Mouse (Mus musculus) lung, postnatal 0 days (tissue): ENCODE measurements around the gene Guk1.

Experiments
- CTCF ChIP-seq: IDR thresholded peaks from 2 replicates; pipeline ENCODE4 v1.5.1; 2016; ENCODE audit warnings: antibody characterized with exemption, mild to moderate bottlenecking
- EP300 ChIP-seq: IDR thresholded peaks from 2 replicates; pipeline ENCODE4 v1.6.1; 2016; ENCODE audit warnings: antibody characterized with exemption, mild to moderate bottlenecking, control low read depth

GRCm38 (mm10) chr11:59164384-59164783, 27.6 kb downstream of the Guk1 start:
- TF ChIP-seq CTCF, result no peak
- no peak for TF ChIP-seq EP300
